Mouse (Mus musculus) monocyte, adult 5-6 weeks (primary cell): ENCODE results near the gene Hist3h2ba. TPM values are rescaled to one million over a fixed set of nuclear protein-coding genes. Genes with fewer than 3 reads are reported as not detected.

Source experiments
- total RNA-seq: library from RNA; stranded (forward); fragments of 200-1000, 200-491, 200-594 nt; gene quantifications from 3 replicates; pipeline ENCODE4 v1.2.3, GENCODE M21; 2017

The Hist3h2ba gene
- total RNA-seq, 1 experiment from 2014 or later: 1.7 TPM

Other genes starting within 250 kb of the Hist3h2ba start
- gene Olfr319, start 249.8 kb upstream of the Hist3h2ba start, total RNA-seq: not detected in 3 replicates
- gene Olfr318, start 224.9 kb upstream of the Hist3h2ba start, total RNA-seq: not detected in 3 replicates
- not detected in 3 replicates for gene Olfr317, start 209.7 kb upstream of the Hist3h2ba start, total RNA-seq
- not detected in 3 replicates for gene Olfr316, start 196.2 kb upstream of the Hist3h2ba start, total RNA-seq
- gene Olfr315, start 175.7 kb upstream of the Hist3h2ba start, total RNA-seq: not detected in 3 replicates
- gene Olfr314, start 166.0 kb upstream of the Hist3h2ba start, total RNA-seq: not detected in 3 replicates
- not detected in 3 replicates for gene Fam183b, start 147.0 kb upstream of the Hist3h2ba start, total RNA-seq
- gene Olfr313, start 133.9 kb upstream of the Hist3h2ba start, total RNA-seq: not detected in 3 replicates
- not detected in 3 replicates for gene Olfr312, start 119.7 kb upstream of the Hist3h2ba start, total RNA-seq
- gene Olfr311, start 109.7 kb upstream of the Hist3h2ba start, total RNA-seq: not detected in 3 replicates
- 4.3 to 16.7 TPM (median 6.6 TPM) in 3 replicates for gene Gm12258, start 101.8 kb upstream of the Hist3h2ba start, total RNA-seq
- gene 2810021J22Rik, start 81.7 kb upstream of the Hist3h2ba start, total RNA-seq: 3.4 to 10.0 TPM (median 3.9 TPM) in 3 replicates
- gene Zfp39, start 44.7 kb upstream of the Hist3h2ba start, total RNA-seq: 9.4 to 12.8 TPM (median 10.7 TPM) in 3 replicates
- not detected in 3 replicates for gene Btnl10, start 31.0 kb upstream of the Hist3h2ba start, total RNA-seq
- gene Rnf187, start 10.0 kb upstream of the Hist3h2ba start, total RNA-seq: 42.2 to 79.7 TPM (median 47.8 TPM) in 3 replicates
- 35.6 to 52.4 TPM (median 42.1 TPM) in 3 replicates for gene Hist3h2a, start 5.8 kb downstream of the Hist3h2ba start, total RNA-seq
- 0.29 TPM in 1 of 3 replicates, not detected in the others for gene Trim17, start 5.8 kb downstream of the Hist3h2ba start, total RNA-seq
- 32.0 to 47.3 TPM (median 32.7 TPM) in 3 replicates for gene Trim11, start 29.2 kb downstream of the Hist3h2ba start, total RNA-seq
- gene Obscn, start 187.5 kb downstream of the Hist3h2ba start, total RNA-seq: under 0.01 to 0.58 TPM in 2 of 3 replicates, not detected in the other
- 4.1 to 15.4 TPM (median 6.4 TPM) in 3 replicates for gene Iba57, start 214.8 kb downstream of the Hist3h2ba start, total RNA-seq
- not detected in 3 replicates for gene Gjc2, start 234.3 kb downstream of the Hist3h2ba start, total RNA-seq
- gene Guk1, start 243.3 kb downstream of the Hist3h2ba start, total RNA-seq: 23.1 to 45.9 TPM (median 32.7 TPM) in 3 replicates